Mouse (Mus musculus): Measurements from ENCODE around the gene Clybl.

Clybl gene

GRCm38 (mm10) chr14:122416166-122416771 is 234.8 kb downstream of the Clybl start:
- DNase-seq (ENCODE audit: low read depth, low spot score) = no peak

GRCm38 (mm10) chr14:122424441-122424840 is 242.9 kb downstream of the Clybl start:
- no peak for DNase-seq (ENCODE audit: low read depth, low spot score)

GRCm38 (mm10) chr14:122426529-122427203 is 245.2 kb downstream of the Clybl start:
- DNase-seq (ENCODE audit: low read depth, low spot score) = no peak

- no peak for DNase-seq (ENCODE audit: low read depth, low spot score)
Measured at GRCm38 (mm10) chr14:122427204-122427560, 245.7 kb downstream of the Clybl start.

- DNase-seq (ENCODE audit: low read depth, low spot score) = no peak
Measured at GRCm38 (mm10) chr14:122427654-122428053, 246.2 kb downstream of the Clybl start.

GRCm38 (mm10) chr14:122432558-122432957 is 251.1 kb downstream of the Clybl start:
- DNase-seq (ENCODE audit: low read depth, low spot score) = no peak

- DNase-seq (ENCODE audit: low read depth, low spot score) = no peak
Measured at GRCm38 (mm10) chr14:122434039-122434438, 252.5 kb downstream of the Clybl start.

GRCm38 (mm10) chr14:122436850-122437249 is 255.3 kb downstream of the Clybl start:
- no peak for DNase-seq (ENCODE audit: low read depth, low spot score)

GRCm38 (mm10) chr14:122449601-122450495 is 268.3 kb downstream of the Clybl start:
- DNase-seq (ENCODE audit: low read depth, low spot score) = no peak

- no peak for DNase-seq (ENCODE audit: low read depth, low spot score)
Measured at GRCm38 (mm10) chr14:122450496-122451382, 269.2 kb downstream of the Clybl start, which contains the start of gene Gm5089. TSS of gene Gm5089 (minus strand) at chr14:122451115.

GRCm38 (mm10) chr14:122451551-122452145 is 270.1 kb downstream of the Clybl start:
- DNase-seq (ENCODE audit: low read depth, low spot score) = no peak
